Comparison of ENCODE assay signal across 25 mouse cellular contexts in genomic region chr3:67886176-67886575, GRCm38 (mm10). TPM values are rescaled to one million over a fixed set of nuclear protein-coding genes. Genes with fewer than 3 reads are reported as not detected.
"Had no signal": no experiment of that assay in that cellular context is flagged by ENCODE, and none has a peak within 500 bp of the region (broad histone marks: within the 10 kb centered on the region; RNA-seq: fewer than 3 reads in every experiment).

No protein-coding gene starts in this region.

- H3K4me1 ChIP-seq: liver, embryonic 13.5 days; stomach, embryonic 15.5 days had no signal

- H3K27ac ChIP-seq: liver, embryonic 13.5 days; neural tube, embryonic 13.5 days; stomach, embryonic 15.5 days had no signal

- H3K9me3 ChIP-seq: liver, embryonic 13.5 days; neural tube, embryonic 13.5 days; stomach, embryonic 15.5 days had no signal

- H3K4me3 ChIP-seq: liver, embryonic 13.5 days; myocyte; neural tube, embryonic 13.5 days; stomach, embryonic 15.5 days had no signal

- H3K27me3 ChIP-seq: liver, embryonic 13.5 days; stomach, embryonic 15.5 days had no signal

- H3K4me2 ChIP-seq: liver, embryonic 13.5 days; neural tube, embryonic 13.5 days; stomach, embryonic 15.5 days had no signal

- DNase-seq: kidney, adult 18-20 months; kidney, adult 9 months; kidney, postnatal 14 days; kidney, postnatal 4 days; liver, embryonic 13.5 days; lung, adult 2 months; lung, postnatal 14 days; lung, postnatal 4 days; retina, postnatal 1 day; right cerebral cortex, postnatal 25 days; spleen, adult 18-20 months; thymus, postnatal 25 days had no signal

- H3K36me3 ChIP-seq: liver, embryonic 13.5 days; neural tube, embryonic 13.5 days; stomach, embryonic 15.5 days had no signal

- H3K9ac ChIP-seq: liver, embryonic 13.5 days; neural tube, embryonic 13.5 days; stomach, embryonic 15.5 days had no signal

RNA-seq across cellular contexts. Expression of gene Iqcj, which starts 5.8 kb away (rescaled TPM):
- total RNA-seq: liver, adult 2 months; megakaryocyte progenitor cell, adult 5-6 weeks; megakaryocyte-erythroid progenitor cell, adult 5-6 weeks; monocyte, adult 5-6 weeks had no signal
- polyA plus RNA-seq: kidney, embryonic 16.5 days; limb, embryonic 14.5 days; liver, adult 2 months; liver, embryonic 13.5 days; liver, embryonic 16.5 days; lung, adult 2 months; lung, embryonic 16.5 days; myocyte; stomach, embryonic 15.5 days; thymus, postnatal 0 days had no signal

RNA-seq across cellular contexts. Expression of gene Iqschfp, which starts 5.9 kb away (rescaled TPM):
- total RNA-seq: liver, adult 2 months; megakaryocyte progenitor cell, adult 5-6 weeks; megakaryocyte-erythroid progenitor cell, adult 5-6 weeks; monocyte, adult 5-6 weeks; neutrophil, adult 5-6 weeks had no signal
- polyA plus RNA-seq: kidney, embryonic 16.5 days; liver, adult 2 months; liver, embryonic 13.5 days; liver, embryonic 16.5 days; lung, adult 2 months; lung, embryonic 16.5 days; myocyte; thymus, postnatal 0 days had no signal
